Mouse (Mus musculus) limb, embryonic 15.5 days (tissue): ENCODE data around the gene Akap6. TPM values are rescaled to one million over a fixed set of nuclear protein-coding genes. Genes with fewer than 3 reads are reported as not detected.

Experiments used
- ATAC-seq: fragments of 200-750 bp; cut with Nextera tagmentation; 2 replicates; pipeline ENCODE4 v1.8.0; 2017; ENCODE audit warnings: low read depth, moderate TSS enrichment; ENCODE audit not compliant: insufficient number of reproducible peaks, low FRiP score, low TSS enrichment
- H3K27ac ChIP-seq: fragments of 300-500 bp; sonication (generic); 2 replicates; pipeline ENCODE4 v1.5.1; 2015; ENCODE audit warnings: moderate library complexity, mild to moderate bottlenecking, inconsistent platforms
- H3K27me3 ChIP-seq: fragments of 300-500 bp; sonication (generic); 2 replicates; pipeline ENCODE4 v1.6.1; 2015; ENCODE audit warnings: inconsistent platforms
- H3K36me3 ChIP-seq: fragments of 300-500 bp; sonication (generic); 2 replicates; pipeline ENCODE4 v1.6.1; 2015; ENCODE audit warnings: inconsistent platforms
- H3K4me1 ChIP-seq: fragments of 300-500 bp; sonication (generic); 2 replicates; pipeline ENCODE4 v1.6.1; 2015; ENCODE audit warnings: inconsistent platforms
- H3K4me2 ChIP-seq: fragments of 300-500 bp; sonication (generic); 2 replicates; pipeline ENCODE4 v1.6.1; 2015; ENCODE audit warnings: mild to moderate bottlenecking, inconsistent platforms
- H3K4me3 ChIP-seq: fragments of 300-500 bp; sonication (generic); 2 replicates; pipeline ENCODE4 v1.5.1; 2015; ENCODE audit warnings: mild to moderate bottlenecking, inconsistent platforms
- H3K9ac ChIP-seq: fragments of 300-500 bp; sonication (generic); 2 replicates; pipeline ENCODE4 v1.6.1; 2015; ENCODE audit warnings: inconsistent platforms
- H3K9me3 ChIP-seq: fragments of 300-500 bp; sonication (generic); 2 replicates; pipeline ENCODE4 v1.6.1; 2016; ENCODE audit warnings: inconsistent platforms
- WGBS: fragments of 180-500 bp; shearing (Covaris S2); methylation state at CpG from one replicate; pipeline ENCODE4 v1.1.7; 2015; 5-methylcytosine and 5-hydroxymethylcytosine counted together
- polyA plus RNA-seq: library from polyadenylated mRNA; unstranded; fragments of >200 nt; fragmentation: Nextera tagmentation; extraction: Ambion mirVana; gene quantifications from 2 replicates; pipeline ENCODE4 v1.2.1, GENCODE M21; 2015

Gene Akap6
- polyA plus RNA-seq, 1 experiment from 2014 or later, result 1.3 TPM

DNA sequence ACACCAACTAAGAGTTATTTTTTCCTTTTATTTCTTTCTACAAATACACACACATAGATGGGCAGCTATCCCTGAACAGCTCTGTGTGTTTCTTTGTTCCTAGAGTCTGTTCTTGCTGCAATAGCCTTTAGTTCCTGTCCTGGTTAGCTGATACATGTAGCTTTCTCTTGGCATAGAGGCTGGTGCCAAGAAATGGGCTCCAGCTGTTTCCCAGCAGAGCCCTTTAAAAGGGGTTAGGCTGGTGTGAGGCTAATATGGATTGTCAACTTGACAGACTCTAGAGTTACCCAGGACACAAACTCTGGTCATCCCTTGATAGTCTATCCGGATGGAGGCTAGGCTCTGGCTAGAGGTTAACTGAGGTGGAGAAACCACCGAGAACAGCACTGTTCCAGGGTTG lies 64.9 kb downstream of the Akap6 start:
- Histone ChIP-seq H3K9ac (no peak overlapping the region), H3K27ac (no peak overlapping the region), H3K27me3 (no peaks in the 10 kb centered on the region), H3K9me3 (no peaks in the 10 kb centered on the region), H3K4me1 (no peaks in the 10 kb centered on the region), H3K4me2 (no peak overlapping the region), H3K4me3 (no peak overlapping the region), H3K36me3 (no peaks in the 10 kb centered on the region)
- 92% methylated on average over 2 of the region's 2 CpGs for WGBS
- ATAC-seq, result no peak

- H3K4me1 ChIP-seq, result no peaks in the 10 kb centered on the region
- 71% methylated on average over 3 of the region's 3 CpGs for WGBS
- H3K4me3 ChIP-seq, result no peak overlapping the region
- H3K4me2 ChIP-seq, result no peak overlapping the region
- no peaks in the 10 kb centered on the region for H3K9me3 ChIP-seq
- H3K36me3 ChIP-seq, result no peaks in the 10 kb centered on the region
- no peak overlapping the region for H3K27ac ChIP-seq
- ATAC-seq, result no peak
- H3K27me3 ChIP-seq, result no peaks in the 10 kb centered on the region
- no peak overlapping the region for H3K9ac ChIP-seq
These were observed 65.6 kb downstream of the Akap6 start for GRCm38 (mm10) chr12:52764810-52765209.

- H3K4me1 ChIP-seq, result peaks cover 15% of the 10 kb centered on the region
- 81% methylated on average over 3 of the region's 3 CpGs for WGBS
- no peak for ATAC-seq
- no peaks in the 10 kb centered on the region for H3K9me3 ChIP-seq
- no peak overlapping the region for H3K9ac ChIP-seq
- no peak overlapping the region for H3K4me3 ChIP-seq
- H3K27ac ChIP-seq, result no peak overlapping the region
- H3K36me3 ChIP-seq, result no peaks in the 10 kb centered on the region
- no peaks in the 10 kb centered on the region for H3K27me3 ChIP-seq
- no peak overlapping the region for H3K4me2 ChIP-seq
These were observed 70.4 kb downstream of the Akap6 start for GRCm38 (mm10) chr12:52769561-52769960.

DNA sequence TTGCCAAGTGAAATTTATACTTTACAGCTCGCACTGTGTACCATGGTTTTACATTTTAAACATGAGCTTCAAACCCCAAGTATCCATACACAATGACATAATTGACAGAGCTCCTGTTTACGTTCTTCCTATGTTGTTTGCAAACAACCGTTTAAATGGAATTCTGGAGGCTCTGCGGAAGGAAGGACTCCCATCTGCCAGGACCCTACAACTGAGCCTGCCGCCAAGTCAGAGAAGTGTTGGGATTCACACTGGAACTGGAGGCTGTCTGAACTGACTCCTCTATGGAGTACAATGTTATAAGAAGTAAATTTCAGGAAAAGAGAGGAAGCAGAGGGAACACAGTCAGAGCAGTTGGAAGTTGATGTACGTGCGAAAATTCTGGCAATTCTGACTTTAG lies 72.7 kb downstream of the Akap6 start:
- H3K27me3 ChIP-seq, result no peaks in the 10 kb centered on the region
- ATAC-seq, result no peak
- WGBS, result 70% methylated on average over 7 of the region's 7 CpGs

GRCm38 (mm10) chr12:52772494-52773280 lies 73.5 kb downstream of the Akap6 start:
- Histone ChIP-seq H3K27ac (peak overlapping the region; percentile 80), H3K4me3 (no peak overlapping the region), H3K9ac (no peak overlapping the region), H3K4me2 (no peak overlapping the region), H3K9me3 (no peaks in the 10 kb centered on the region), H3K36me3 (no peaks in the 10 kb centered on the region), H3K4me1 (peaks cover 16% of the 10 kb centered on the region), H3K27me3 (no peaks in the 10 kb centered on the region)
- ATAC-seq, result peak; percentile 58; the same call in 1 of the 2 replicates
- WGBS, result 35% methylated on average over 11 of the region's 11 CpGs

More for the DNA sequence above, 72.7 kb downstream of the Akap6 start:
- Histone ChIP-seq H3K27ac (no peak overlapping the region), H3K36me3 (no peaks in the 10 kb centered on the region), H3K4me1 (peaks cover 16% of the 10 kb centered on the region), H3K9ac (no peak overlapping the region), H3K9me3 (no peaks in the 10 kb centered on the region), H3K4me2 (no peak overlapping the region), H3K4me3 (no peak overlapping the region)

GRCm38 (mm10) chr12:52773847-52774246 lies 74.7 kb downstream of the Akap6 start:
- Histone ChIP-seq H3K9me3 (no peaks in the 10 kb centered on the region), H3K27ac (no peak overlapping the region), H3K4me3 (no peak overlapping the region), H3K9ac (no peak overlapping the region), H3K4me1 (peaks cover 16% of the 10 kb centered on the region), H3K4me2 (no peak overlapping the region), H3K27me3 (no peaks in the 10 kb centered on the region), H3K36me3 (no peaks in the 10 kb centered on the region)
- whole genome bisulfite sequencing, result 53% methylated on average over 3 of the region's 3 CpGs
- ATAC-seq, result no peak

- no peak for ATAC-seq
- Histone ChIP-seq H3K4me2 (no peak overlapping the region), H3K36me3 (no peaks in the 10 kb centered on the region), H3K4me1 (peaks cover 16% of the 10 kb centered on the region), H3K27ac (no peak overlapping the region; the same call in 1 of the 2 replicates), H3K4me3 (no peak overlapping the region), H3K27me3 (no peaks in the 10 kb centered on the region), H3K9ac (no peak overlapping the region), H3K9me3 (no peaks in the 10 kb centered on the region)
- 27% methylated on average over 6 of the region's 6 CpGs for WGBS
These were observed 75.2 kb downstream of the Akap6 start for GRCm38 (mm10) chr12:52774382-52774781.

- H3K4me1 ChIP-seq, result peaks cover 7% of the 10 kb centered on the region
- H3K9ac ChIP-seq, result no peak overlapping the region
- no peak overlapping the region for H3K4me2 ChIP-seq
- H3K27me3 ChIP-seq, result no peaks in the 10 kb centered on the region
- H3K4me3 ChIP-seq, result no peak overlapping the region
- H3K36me3 ChIP-seq, result no peaks in the 10 kb centered on the region
- 67% methylated on average over 5 of the region's 5 CpGs for WGBS
- H3K27ac ChIP-seq, result no peak overlapping the region
- H3K9me3 ChIP-seq, result no peaks in the 10 kb centered on the region
- ATAC-seq, result no peak
These were observed 81.0 kb downstream of the Akap6 start for GRCm38 (mm10) chr12:52780216-52780615.

- Histone ChIP-seq H3K9ac (no peak overlapping the region), H3K27me3 (no peaks in the 10 kb centered on the region), H3K4me2 (no peak overlapping the region), H3K9me3 (no peaks in the 10 kb centered on the region), H3K4me1 (peaks cover 7% of the 10 kb centered on the region), H3K4me3 (no peak overlapping the region), H3K36me3 (no peaks in the 10 kb centered on the region), H3K27ac (no peak overlapping the region)
- WGBS, result 64% methylated on average over 7 of the region's 7 CpGs
- ATAC-seq, result no peak
These were observed 81.9 kb downstream of the Akap6 start for GRCm38 (mm10) chr12:52781066-52781465.

DNA sequence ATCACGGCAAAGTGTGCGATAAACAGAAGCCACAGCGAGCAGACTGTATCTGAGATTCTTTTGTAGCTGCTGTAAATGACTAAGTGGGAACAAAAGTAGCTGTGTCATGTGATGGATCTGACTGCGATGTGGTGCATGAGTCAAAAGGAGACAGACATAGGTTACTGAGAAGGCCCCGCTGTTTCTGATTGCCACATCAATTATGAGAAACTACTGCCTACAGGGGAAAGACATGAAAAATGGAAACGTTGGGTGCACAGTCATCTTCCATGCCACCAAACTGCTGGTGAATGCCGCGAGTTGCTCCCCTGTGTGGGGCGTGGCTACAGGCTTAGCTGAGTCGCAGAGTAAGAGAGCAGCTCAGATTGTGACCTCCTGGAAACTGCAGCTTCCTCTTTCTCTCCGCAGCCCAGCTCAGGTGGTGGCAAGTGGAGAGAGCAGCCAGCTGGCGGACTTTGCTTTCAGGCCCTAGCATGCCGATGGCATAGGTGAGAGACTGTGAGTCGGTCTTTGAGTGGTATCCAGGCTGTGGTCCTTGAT lies 83.8 kb downstream of the Akap6 start:
- peaks cover 7% of the 10 kb centered on the region for H3K4me1 ChIP-seq
- no peak overlapping the region for H3K27ac ChIP-seq
- H3K4me2 ChIP-seq, result peak overlapping the region; percentile 35
- no peaks in the 10 kb centered on the region for H3K27me3 ChIP-seq
- H3K9ac ChIP-seq, result no peak overlapping the region
- WGBS, result 15% methylated on average over 14 of the region's 14 CpGs
- H3K4me3 ChIP-seq, result peak overlapping the region; percentile 1; the same call in 1 of the 2 replicates
- ATAC-seq, result no peak
- H3K36me3 ChIP-seq, result no peaks in the 10 kb centered on the region
- no peaks in the 10 kb centered on the region for H3K9me3 ChIP-seq

DNA sequence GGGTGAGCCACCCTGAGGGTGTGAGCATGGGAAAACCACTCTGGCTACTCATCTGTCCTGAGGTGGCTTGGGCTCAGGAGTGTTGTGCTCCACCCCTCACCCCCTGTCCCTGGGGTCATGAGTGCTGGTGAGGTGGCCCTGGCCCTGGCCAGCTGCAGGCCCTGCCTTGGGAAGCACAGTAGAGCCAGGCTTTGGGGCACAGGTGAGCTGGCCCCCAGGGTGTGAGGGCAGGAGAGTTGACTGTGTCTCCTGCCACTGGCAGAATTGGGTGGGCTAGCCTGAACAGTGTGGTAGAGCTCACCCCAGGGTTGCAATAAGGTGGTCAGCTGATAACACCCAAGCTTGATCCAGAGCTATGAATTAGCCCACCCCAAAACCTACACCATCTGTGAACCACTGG lies 86.0 kb downstream of the Akap6 start:
- ATAC-seq, result peak; percentile 30; the same call in 1 of the 2 replicates

GRCm38 (mm10) chr12:52790350-52790768 lies 91.2 kb downstream of the Akap6 start:
- Histone ChIP-seq H3K4me2 (no peak overlapping the region), H3K27me3 (no peaks in the 10 kb centered on the region), H3K27ac (no peak overlapping the region), H3K4me1 (no peaks in the 10 kb centered on the region), H3K4me3 (no peak overlapping the region), H3K36me3 (no peaks in the 10 kb centered on the region), H3K9ac (no peak overlapping the region), H3K9me3 (no peaks in the 10 kb centered on the region)
- ATAC-seq, result no peak
- 29% methylated on average over 8 of the region's 8 CpGs for WGBS

More for the DNA sequence above, 86.0 kb downstream of the Akap6 start:
- Histone ChIP-seq H3K4me3 (no peak overlapping the region), H3K4me1 (peaks cover 7% of the 10 kb centered on the region), H3K9ac (no peak overlapping the region), H3K4me2 (no peak overlapping the region), H3K9me3 (no peaks in the 10 kb centered on the region), H3K27ac (no peak overlapping the region), H3K36me3 (no peaks in the 10 kb centered on the region), H3K27me3 (no peaks in the 10 kb centered on the region)
